Mouse (Mus musculus): ENCODE data around the gene Rundc1.
A peak's percentile ranks its signal among the peaks of the same experiment; 100 is the strongest.
"Not testable (repeated sequence)": the region's sequence is repeated elsewhere in the genome, so short reads cannot be mapped to it uniquely, and the experiment has no call there.

Gene Rundc1

GRCm38 (mm10) chr11:101465869-101466551 lies 41.1 kb downstream of the Rundc1 start, which contains the start of gene Vat1:
TSS of gene Vat1 (minus strand) at chr11:101466230.
- peak in 1 of 2 experiments; percentile 70 for DNase-seq (ENCODE audit: low spot score in 2 of 2)

DNA sequence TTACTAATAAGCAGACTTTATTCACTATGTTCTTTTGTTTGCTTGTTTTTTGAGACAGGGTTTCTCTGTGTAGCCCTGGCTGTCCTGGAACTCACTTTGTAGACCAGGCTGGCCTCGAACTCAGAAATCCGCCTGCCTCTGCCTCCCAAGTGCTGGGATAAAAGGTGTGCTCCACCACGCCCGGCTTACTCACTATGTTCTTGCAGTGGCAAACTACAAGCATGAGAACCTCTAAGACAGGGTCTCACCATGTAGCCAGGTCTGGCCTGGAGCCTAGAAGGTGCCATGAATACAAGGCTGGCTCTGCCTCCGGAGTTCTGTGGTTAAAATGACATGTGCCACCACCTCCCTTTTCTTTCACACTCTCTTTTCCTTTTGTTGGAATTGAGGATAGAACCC lies 41.7 kb downstream of the Rundc1 start:
- not testable (repeated sequence) for DNase-seq (ENCODE audit: low spot score in 2 of 2)

- DNase-seq (ENCODE audit: low spot score in 2 of 2), result peak; percentile 69 to 72
Observed at GRCm38 (mm10) chr11:101467477-101468262, 42.8 kb downstream of the Rundc1 start.

- DNase-seq (ENCODE audit: low spot score in 2 of 2), result no peak
Observed at GRCm38 (mm10) chr11:101468263-101468688, 43.4 kb downstream of the Rundc1 start.

GRCm38 (mm10) chr11:101468731-101469130 lies 43.8 kb downstream of the Rundc1 start:
- DNase-seq (ENCODE audit: low spot score in 2 of 2), result no peak

DNA sequence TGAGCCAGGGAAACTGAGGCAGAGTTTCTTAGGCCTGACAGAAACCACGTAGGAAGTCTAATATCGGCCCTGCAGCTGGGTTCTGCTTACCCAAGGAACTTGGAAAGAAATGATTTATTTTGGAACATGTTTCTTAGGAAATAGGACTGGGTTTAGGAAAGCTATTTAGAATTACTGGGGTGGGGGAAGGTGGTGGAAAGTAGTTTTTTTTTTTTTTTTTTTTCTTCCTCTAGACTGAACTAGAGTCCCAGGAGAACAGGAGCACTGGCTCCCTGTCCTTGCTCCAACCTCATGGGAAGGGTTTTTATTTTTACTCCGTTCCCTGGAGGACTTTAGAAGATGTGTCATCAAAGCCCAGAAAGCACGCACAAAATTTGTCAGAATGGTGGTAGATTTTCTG lies 44.3 kb downstream of the Rundc1 start:
- no peak for DNase-seq (ENCODE audit: low spot score in 2 of 2)

- DNase-seq (ENCODE audit: low spot score in 2 of 2), result no peak
Observed at GRCm38 (mm10) chr11:101470206-101470605, 45.3 kb downstream of the Rundc1 start.

- DNase-seq (ENCODE audit: low spot score in 2 of 2), result no peak
Observed at GRCm38 (mm10) chr11:101471926-101472325, 47.0 kb downstream of the Rundc1 start.

DNA sequence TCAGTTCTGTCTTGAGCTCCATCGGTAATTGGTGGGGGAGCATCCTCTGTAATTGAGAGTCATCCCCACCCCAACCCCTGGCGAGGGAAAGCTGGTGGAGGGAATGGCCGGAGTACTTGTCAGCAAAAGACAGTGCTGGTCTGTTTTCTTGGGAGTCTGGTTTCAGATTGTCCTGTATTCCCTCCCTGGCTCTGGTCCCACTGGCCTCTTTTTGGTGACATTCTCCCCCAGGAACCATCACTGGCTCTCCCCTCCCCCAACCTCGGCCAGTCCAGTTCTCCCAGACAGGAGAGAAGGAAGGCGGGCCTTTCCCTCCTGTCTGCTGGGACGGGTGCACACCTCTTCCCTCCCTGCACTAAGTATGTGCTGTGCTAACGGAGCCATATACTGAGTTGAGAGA lies 47.5 kb downstream of the Rundc1 start:
- DNase-seq (ENCODE audit: low spot score in 2 of 2), result peak in 1 of 2 experiments; percentile 55

DNA sequence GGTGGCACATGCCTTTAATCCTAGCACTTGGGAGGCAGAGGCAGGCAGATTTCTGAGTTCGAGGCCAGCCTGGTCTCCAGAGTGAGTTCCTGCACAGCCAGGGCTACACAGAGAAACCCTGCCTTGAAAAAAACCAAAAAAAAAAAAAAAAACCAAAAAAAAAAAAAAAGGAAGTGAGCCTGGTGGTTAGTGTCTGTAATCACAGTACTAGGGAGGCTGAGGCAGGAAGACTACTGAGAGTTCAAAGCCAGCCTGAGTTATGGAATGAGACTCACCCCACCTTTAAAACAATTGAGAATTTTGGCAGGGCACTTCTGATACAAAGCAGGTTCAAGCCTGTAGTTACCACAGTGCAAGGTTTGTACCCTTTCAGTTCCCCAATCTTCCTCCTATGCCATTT lies 48.8 kb downstream of the Rundc1 start:
- not testable (repeated sequence) for DNase-seq (ENCODE audit: low spot score in 2 of 2)

GRCm38 (mm10) chr11:101474298-101474697 lies 49.4 kb downstream of the Rundc1 start:
- DNase-seq (ENCODE audit: low spot score in 2 of 2), result no peak

GRCm38 (mm10) chr11:101476361-101476760 lies 51.5 kb downstream of the Rundc1 start:
- not testable (repeated sequence) for DNase-seq (ENCODE audit: low spot score in 2 of 2)

GRCm38 (mm10) chr11:101477194-101477551 lies 52.3 kb downstream of the Rundc1 start:
- no peak for DNase-seq (ENCODE audit: low spot score in 2 of 2)

- no peak for DNase-seq (ENCODE audit: low spot score in 2 of 2)
Observed at GRCm38 (mm10) chr11:101477552-101478211, 52.8 kb downstream of the Rundc1 start.

- DNase-seq (ENCODE audit: low spot score in 2 of 2), result no peak
Observed at GRCm38 (mm10) chr11:101479171-101479635, 54.3 kb downstream of the Rundc1 start.

DNA sequence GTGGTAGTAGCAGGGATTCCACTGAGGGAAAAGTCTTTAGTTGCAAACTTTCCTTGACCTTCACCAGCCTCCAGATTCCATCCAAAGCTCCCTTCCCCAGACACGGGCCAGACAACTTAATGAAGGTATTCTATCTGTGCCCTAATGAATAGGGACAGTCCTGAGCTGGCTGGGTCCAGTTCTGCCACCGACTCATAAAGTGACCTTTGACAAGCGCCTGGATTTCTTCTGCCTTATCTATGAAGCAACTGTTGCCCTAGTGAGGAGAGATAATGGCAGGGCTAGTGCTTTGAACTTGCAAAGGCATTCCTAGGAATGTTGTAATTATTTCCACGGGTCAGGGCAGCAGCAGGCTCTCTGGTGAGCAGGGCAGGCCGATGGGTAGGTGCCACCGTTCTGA lies 56.0 kb downstream of the Rundc1 start:
- no peak for DNase-seq (ENCODE audit: low spot score in 2 of 2)

DNA sequence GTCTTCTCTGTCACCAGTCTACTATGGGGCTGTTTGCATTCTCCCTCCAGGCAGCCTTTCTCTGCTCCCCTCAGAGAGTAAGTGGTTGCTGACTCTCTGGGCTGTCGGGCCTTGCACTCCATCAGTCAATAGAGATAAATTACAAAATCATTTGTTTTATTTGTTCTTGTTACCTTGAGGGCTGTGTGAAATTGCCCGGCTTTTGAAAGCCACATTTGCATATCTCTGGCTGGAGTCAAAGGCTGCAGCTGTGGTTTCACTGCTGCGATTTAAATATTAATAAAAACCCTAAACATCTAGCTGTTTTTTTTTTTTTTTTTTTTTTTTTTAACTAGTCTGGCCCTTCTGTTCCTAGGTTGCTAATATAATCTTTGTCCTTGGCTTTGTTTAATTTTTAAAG lies 58.9 kb downstream of the Rundc1 start:
- DNase-seq (ENCODE audit: low spot score in 2 of 2), result no peak

DNA sequence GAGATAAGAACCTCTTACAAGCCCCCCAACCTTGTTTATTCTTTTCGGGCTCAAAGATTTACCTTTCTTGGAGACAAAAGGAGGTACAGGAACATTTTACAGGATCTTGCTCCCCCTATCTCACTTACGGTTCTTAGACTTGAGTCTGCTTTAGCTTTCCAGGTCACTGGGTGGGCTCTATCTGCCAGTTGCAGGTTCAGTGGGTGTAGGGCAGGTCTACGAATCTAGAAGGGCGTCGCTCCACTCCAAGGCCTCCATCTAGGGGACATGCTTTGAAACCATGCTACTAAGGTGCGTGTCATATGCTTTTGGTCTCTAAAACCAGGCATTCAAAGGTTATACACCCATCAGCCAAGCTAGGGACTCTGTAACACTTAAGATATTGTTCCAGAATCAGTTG lies 59.4 kb downstream of the Rundc1 start:
- DNase-seq (ENCODE audit: low spot score in 2 of 2), result no peak

- no peak for DNase-seq (ENCODE audit: low spot score in 2 of 2)
Observed at GRCm38 (mm10) chr11:101484814-101485213, 59.9 kb downstream of the Rundc1 start.
